Mouse (Mus musculus) embryonic facial prominence, embryonic 13.5 days (tissue): ENCODE results near the gene Yaf2. TPM values are rescaled to one million over a fixed set of nuclear protein-coding genes. Genes with fewer than 3 reads are reported as not detected.
A peak's percentile ranks its signal among the peaks of the same experiment; 100 is the strongest.
"Not testable (repeated sequence)": the region's sequence is repeated elsewhere in the genome, so short reads cannot be mapped to it uniquely, and the experiment has no call there.

Source experiments
- ATAC-seq: fragments of 200-750 bp; cut with Nextera tagmentation; 2 replicates; pipeline ENCODE4 v1.8.0; 2017; ENCODE audit warnings: low read depth; ENCODE audit not compliant: insufficient number of reproducible peaks, insufficient read depth, low FRiP score, low TSS enrichment
- H3K27ac ChIP-seq: fragments of 300-500 bp; sonication (generic); 2 replicates; pipeline ENCODE4 v1.5.1; 2015; ENCODE audit warnings: moderate library complexity, mild to moderate bottlenecking, inconsistent platforms
- H3K27me3 ChIP-seq: fragments of 300-500 bp; sonication (generic); 2 replicates; pipeline ENCODE4 v1.6.1; 2015; ENCODE audit warnings: mild to moderate bottlenecking, inconsistent platforms
- H3K36me3 ChIP-seq: fragments of 300-500 bp; sonication (generic); 2 replicates; pipeline ENCODE4 v1.6.1; 2015; ENCODE audit warnings: mild to moderate bottlenecking, inconsistent platforms
- H3K4me1 ChIP-seq: fragments of 300-500 bp; sonication (generic); 2 replicates; pipeline ENCODE4 v1.6.1; 2015; ENCODE audit warnings: inconsistent platforms
- H3K4me2 ChIP-seq: fragments of 300-500 bp; sonication (generic); 2 replicates; pipeline ENCODE4 v1.6.1; 2015; ENCODE audit warnings: moderate library complexity, mild to moderate bottlenecking, inconsistent platforms
- H3K4me3 ChIP-seq: fragments of 300-500 bp; sonication (generic); 2 replicates; pipeline ENCODE4 v1.5.1; 2015; ENCODE audit warnings: mild to moderate bottlenecking, inconsistent platforms
- H3K9ac ChIP-seq: fragments of 300-500 bp; sonication (generic); 2 replicates; pipeline ENCODE4 v1.6.1; 2015; ENCODE audit warnings: mild to moderate bottlenecking, inconsistent platforms
- H3K9me3 ChIP-seq: fragments of 300-500 bp; sonication (generic); 2 replicates; pipeline ENCODE4 v1.6.1; 2016; ENCODE audit warnings: inconsistent platforms
- WGBS: fragments of 180-500 bp; shearing (Covaris S2); methylation state at CpG from one replicate; pipeline ENCODE4 v1.1.7; 2015; ENCODE audit warnings: mixed read lengths; 5-methylcytosine and 5-hydroxymethylcytosine counted together
- polyA plus RNA-seq: library from polyadenylated mRNA; unstranded; fragments of >200 nt; fragmentation: Nextera tagmentation; extraction: Ambion mirVana; gene quantifications from 2 replicates; pipeline ENCODE4 v1.2.1, GENCODE M21; 2015

The Yaf2 gene
- 47.1 and 58.6 TPM in 2 replicates for polyA plus RNA-seq

DNA sequence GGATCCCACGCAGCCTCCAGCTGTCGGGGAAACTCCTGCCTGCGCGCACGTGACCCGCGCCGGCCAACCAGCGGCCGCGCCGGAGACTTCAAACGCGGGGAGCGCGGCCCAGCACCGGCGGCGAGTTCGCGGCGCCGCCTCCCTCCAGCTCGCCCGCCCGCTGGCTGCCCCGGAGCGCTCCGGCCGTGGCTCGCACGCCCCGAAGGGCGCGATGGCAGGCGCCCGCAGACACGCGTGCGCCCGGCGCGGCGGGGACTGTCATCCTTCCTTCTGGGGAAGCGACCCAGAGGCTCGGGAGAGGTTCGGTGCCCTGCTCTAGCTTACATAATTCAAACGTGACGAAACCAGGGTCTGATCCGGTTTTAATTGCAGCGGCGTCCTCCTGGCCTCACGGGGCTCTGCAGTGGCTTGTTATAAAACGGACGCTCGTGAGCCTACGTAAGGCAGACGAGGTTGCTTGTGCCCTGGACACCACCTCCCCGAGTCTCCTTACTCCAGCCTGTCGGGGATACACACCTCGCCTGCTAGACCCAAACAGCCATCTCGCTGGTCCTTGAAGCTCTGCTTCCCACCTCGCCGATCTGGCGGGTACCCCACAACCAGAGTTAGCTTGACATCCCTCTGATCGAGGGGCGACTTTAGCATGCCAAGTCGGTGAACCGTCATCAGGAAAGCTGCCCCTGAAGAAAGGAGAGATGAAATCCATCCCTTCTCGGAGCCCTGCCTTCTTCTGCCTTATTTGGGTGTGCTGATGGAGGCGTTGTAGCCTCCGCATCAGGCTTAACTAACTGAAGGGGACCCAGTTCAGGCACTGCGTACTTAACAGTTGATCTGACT is at the start of gene Yaf2:
Yaf2 (minus strand) TSS at position 11 of the 837 bp plus-strand sequence.
- Histone ChIP-seq H3K9me3 (no peaks in the 10 kb centered on the region), H3K9ac (peak within 1 kb of the TSS; percentile 88), H3K4me3 (peak within 1 kb of the TSS; percentile 87), H3K4me2 (peak within 1 kb of the TSS; percentile 86), H3K4me1 (peaks cover 3% of the 10 kb centered on the region; the same call in 1 of the 2 replicates), H3K36me3 (peaks cover 8% of the 10 kb centered on the region), H3K27me3 (no peaks in the 10 kb centered on the region), H3K27ac (peak within 1 kb of the TSS; percentile 84)
- under 1% methylated on average over 60 of the region's 73 CpGs for WGBS
- peak; percentile 90 for ATAC-seq

DNA sequence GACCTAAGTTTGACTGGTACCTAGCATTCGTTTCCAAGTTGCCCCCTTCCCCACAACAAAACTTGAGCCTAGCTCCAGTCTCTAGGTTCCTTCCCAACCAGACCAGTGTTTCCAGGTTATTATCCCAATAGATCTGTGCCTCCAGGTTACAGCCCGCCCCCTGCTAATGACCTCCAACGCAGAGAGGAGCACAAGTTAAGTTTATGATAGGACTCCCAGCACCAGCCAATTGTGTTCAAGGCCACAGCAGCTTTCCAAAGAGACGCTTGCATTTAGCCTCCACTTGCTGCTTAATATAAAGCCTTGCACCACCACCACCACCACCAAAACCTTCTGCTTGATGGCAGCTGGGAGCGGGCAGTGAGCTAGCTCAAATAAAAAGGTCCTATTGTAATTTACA is 44.6 kb upstream of the Yaf2 start:
- peaks cover 22% of the 10 kb centered on the region for H3K36me3 ChIP-seq
- H3K4me1 ChIP-seq = no peaks in the 10 kb centered on the region
- ATAC-seq = no peak
- H3K4me2 ChIP-seq = no peak overlapping the region
- H3K9me3 ChIP-seq = 0 out of 2 replicates have a peak, but pooled peaks cover 2% of the 10 kb centered on the region
- H3K4me3 ChIP-seq = no peak overlapping the region
- no peaks in the 10 kb centered on the region for H3K27me3 ChIP-seq
- H3K9ac ChIP-seq = no peak overlapping the region
- WGBS = 62% methylated on average over 5 of the region's 5 CpGs
- no peak overlapping the region for H3K27ac ChIP-seq

DNA sequence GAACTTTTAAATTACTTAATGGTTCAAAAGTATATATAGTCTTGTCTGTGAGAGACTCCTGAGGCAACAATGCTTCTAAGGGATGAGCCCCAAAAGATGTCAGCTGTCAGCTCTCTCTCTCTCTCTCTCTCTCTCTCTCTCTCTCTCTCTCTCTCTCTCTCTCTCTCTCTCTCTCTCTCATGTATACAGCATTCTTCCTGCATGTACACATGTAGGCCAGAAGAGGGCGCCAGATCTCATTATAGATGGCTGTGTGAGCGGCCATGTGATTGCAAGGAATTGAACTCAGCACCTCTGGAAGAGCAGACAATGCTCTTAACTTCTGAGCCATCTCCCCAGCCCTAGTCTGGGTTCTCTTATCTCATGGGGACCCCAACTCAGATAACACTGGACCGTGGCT is 42.4 kb upstream of the Yaf2 start:
- Histone ChIP-seq H3K4me2 (no peak overlapping the region), H3K36me3 (peaks cover 5% of the 10 kb centered on the region), H3K4me3 (no peak overlapping the region), H3K27me3 (no peaks in the 10 kb centered on the region), H3K4me1 (no peaks in the 10 kb centered on the region), H3K9ac (no peak overlapping the region), H3K27ac (no peak overlapping the region), H3K9me3 (0 out of 2 replicates have a peak, but pooled peaks cover 2% of the 10 kb centered on the region)
- WGBS = 76% methylated on average over 3 of the region's 3 CpGs
- ATAC-seq = no peak

DNA sequence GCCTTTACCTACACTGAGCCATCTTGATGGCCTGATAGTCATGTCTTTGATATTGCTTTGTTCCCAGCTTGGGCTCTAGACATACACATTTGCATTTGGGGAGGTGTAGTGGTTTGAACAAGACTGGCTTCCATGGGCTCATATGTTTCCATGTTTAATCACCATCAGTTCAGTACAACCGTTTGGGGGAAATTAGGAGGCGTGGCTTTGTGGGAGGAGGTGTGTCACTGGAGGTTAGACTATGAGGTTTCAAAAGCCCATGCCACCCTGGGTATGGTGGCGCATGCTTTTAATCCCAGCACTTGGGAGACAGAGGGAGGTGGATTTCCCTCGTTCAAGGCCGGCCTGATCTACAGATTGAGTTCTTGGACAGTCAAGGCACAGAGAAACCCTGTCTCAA is 39.0 kb upstream of the Yaf2 start:
- Histone ChIP-seq H3K4me1 (no peaks in the 10 kb centered on the region), H3K9ac (no peak overlapping the region), H3K36me3 (no peaks in the 10 kb centered on the region), H3K27me3 (no peaks in the 10 kb centered on the region), H3K4me3 (no peak overlapping the region), H3K27ac (no peak overlapping the region), H3K4me2 (no peak overlapping the region), H3K9me3 (no peaks in the 10 kb centered on the region)
- WGBS = 84% methylated on average over 5 of the region's 5 CpGs
- ATAC-seq = no peak

DNA sequence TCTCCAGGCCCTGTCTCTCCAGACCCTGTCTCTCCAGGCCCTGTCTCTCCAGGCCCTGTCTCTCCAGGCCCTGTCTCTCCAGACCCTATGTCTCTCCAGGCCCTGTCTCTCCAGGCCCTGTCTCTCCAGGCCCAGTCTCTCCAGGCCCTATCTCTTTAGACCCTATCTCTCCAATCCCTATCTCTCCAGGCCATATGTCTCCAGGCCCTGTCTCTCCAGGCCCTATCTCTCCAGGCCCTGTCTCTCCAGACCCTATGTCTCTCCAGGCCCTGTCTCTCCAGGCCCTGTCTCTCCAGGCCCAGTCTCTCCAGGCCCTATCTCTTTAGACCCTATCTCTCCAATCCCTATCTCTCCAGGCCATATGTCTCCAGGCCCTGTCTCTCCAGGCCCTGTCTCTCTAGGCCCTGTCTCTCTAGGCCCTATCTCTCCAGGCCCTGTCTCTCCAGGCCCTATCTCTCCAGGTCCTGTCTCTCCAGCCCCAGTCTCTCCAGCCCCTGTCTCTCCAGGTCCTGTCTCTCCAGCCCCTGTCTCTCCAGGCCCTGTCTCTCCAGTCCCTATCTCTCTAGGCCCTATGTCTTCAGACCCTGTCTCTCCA is 35.9 kb upstream of the Yaf2 start:
- not testable (repeated sequence) for H3K27me3 ChIP-seq, H3K4me3 ChIP-seq, H3K9ac ChIP-seq, H3K4me2 ChIP-seq, H3K27ac ChIP-seq, H3K4me1 ChIP-seq, H3K36me3 ChIP-seq, ATAC-seq, H3K9me3 ChIP-seq

DNA sequence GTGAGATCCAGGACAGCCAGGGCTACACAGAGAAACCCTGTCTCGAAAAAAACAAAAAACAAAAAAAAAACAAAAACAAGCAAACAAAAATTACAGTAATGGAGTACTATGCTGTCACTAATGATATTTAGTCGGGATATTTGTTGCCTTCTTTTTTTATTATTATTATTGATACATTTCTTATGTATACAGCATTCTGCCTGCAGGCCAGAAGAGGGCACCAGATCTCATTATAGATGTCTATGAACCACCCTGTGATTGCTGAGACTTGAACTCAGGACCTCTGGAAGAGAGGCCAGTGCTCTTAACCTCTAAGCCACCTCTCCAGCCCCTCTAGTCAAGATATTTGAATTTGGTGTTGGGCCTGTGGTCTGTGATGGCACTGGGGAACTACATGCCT is 35.1 kb upstream of the Yaf2 start:
- Histone ChIP-seq H3K27me3 (no peaks in the 10 kb centered on the region), H3K4me2 (no peak overlapping the region), H3K9ac (no peak overlapping the region), H3K4me1 (no peaks in the 10 kb centered on the region), H3K4me3 (no peak overlapping the region), H3K9me3 (no peaks in the 10 kb centered on the region), H3K36me3 (no peaks in the 10 kb centered on the region), H3K27ac (no peak overlapping the region)
- 82% methylated on average over 2 of the region's 2 CpGs for WGBS
- no peak for ATAC-seq

DNA sequence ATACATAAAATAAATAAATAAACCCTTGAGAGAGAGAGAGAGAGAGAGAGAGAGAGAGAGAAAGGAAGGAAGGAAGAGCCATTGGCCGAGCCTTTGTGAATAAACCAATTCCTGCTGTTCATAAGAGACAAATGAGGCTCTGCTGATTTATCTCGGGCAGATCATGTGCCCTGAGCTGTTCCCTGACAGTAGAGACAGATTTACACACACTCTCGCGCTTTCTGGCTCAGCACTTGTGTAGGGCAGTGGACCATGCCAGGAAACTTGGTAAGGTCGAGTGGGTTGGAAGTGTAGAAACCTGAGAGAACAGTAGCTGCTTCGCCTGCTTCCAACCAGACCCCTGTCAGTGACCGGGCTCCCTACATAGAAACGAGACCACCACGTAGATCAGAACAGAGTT is 31.8 kb upstream of the Yaf2 start:
- Histone ChIP-seq H3K27me3 (no peaks in the 10 kb centered on the region), H3K9me3 (no peaks in the 10 kb centered on the region), H3K9ac (no peak overlapping the region), H3K27ac (no peak overlapping the region), H3K4me3 (no peak overlapping the region), H3K4me1 (no peaks in the 10 kb centered on the region), H3K36me3 (no peaks in the 10 kb centered on the region), H3K4me2 (no peak overlapping the region)
- 66% methylated on average over 9 of the region's 9 CpGs for WGBS
- ATAC-seq = no peak

DNA sequence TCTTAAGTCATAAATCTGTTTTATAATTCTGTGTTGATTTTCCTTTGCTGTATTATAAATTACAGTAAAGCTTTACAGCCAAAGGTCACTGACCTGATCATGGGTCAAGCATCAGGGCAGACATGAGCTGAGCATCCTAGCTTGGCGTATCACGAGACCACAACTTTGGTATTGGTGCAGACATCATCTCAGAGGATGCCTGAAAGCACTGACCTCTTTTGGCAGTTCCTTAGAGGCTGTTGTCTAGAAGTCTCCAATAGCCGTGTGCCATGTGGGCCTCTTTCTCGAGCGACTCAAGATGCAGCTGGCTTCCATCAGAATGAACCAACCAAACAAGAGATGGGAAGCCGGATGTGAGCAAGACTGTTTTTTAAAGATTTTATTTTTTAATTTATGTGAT is 28.8 kb upstream of the Yaf2 start:
- no peaks in the 10 kb centered on the region for H3K27me3 ChIP-seq
- no peak for ATAC-seq
- no peak overlapping the region for H3K27ac ChIP-seq
- WGBS = 80% methylated on average over 6 of the region's 6 CpGs
- no peaks in the 10 kb centered on the region for H3K36me3 ChIP-seq
- H3K4me2 ChIP-seq = no peak overlapping the region
- H3K9me3 ChIP-seq = no peaks in the 10 kb centered on the region
- no peaks in the 10 kb centered on the region for H3K4me1 ChIP-seq
- H3K4me3 ChIP-seq = no peak overlapping the region
- H3K9ac ChIP-seq = no peak overlapping the region

DNA sequence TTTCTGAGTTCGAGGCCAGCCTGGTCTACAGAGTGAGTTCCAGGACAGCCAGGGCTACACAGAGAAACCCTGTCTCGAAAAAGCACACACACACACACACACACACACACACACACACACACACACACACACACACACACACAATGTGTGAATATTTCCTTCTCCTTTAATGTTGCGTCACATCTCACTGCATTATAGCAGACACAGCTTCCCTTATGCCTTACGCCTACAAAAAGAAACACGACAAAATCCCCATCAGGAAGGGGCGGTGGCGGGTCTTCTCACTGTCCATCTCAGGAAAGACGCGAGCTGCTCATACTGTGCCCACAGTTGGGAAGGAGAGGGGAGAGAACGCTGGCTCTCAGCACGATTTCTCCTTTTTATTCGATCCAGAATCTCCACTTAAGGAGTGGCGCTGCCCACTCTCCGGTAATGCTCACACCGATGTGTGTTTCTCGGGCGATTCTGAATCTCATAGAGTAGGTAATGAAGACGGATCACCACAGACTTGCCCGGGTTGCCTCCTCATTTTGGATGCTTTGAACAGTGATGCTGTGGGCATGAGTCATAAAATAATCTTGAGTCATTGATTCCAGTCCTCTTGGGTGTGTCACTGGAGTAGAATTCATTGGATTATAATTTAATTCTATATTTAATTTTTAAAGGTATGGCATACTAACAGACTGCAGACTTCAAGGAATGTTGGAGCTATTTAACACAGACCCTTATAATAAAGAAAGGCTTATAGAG is 21.8 kb upstream of the Yaf2 start:
- ATAC-seq = no peak
- Histone ChIP-seq H3K36me3 (no peaks in the 10 kb centered on the region), H3K27me3 (no peaks in the 10 kb centered on the region), H3K9ac (no peak overlapping the region), H3K4me2 (no peak overlapping the region), H3K27ac (no peak overlapping the region), H3K4me3 (no peak overlapping the region), H3K9me3 (no peaks in the 10 kb centered on the region), H3K4me1 (no peaks in the 10 kb centered on the region)
- WGBS = 90% methylated on average over 19 of the region's 19 CpGs

DNA sequence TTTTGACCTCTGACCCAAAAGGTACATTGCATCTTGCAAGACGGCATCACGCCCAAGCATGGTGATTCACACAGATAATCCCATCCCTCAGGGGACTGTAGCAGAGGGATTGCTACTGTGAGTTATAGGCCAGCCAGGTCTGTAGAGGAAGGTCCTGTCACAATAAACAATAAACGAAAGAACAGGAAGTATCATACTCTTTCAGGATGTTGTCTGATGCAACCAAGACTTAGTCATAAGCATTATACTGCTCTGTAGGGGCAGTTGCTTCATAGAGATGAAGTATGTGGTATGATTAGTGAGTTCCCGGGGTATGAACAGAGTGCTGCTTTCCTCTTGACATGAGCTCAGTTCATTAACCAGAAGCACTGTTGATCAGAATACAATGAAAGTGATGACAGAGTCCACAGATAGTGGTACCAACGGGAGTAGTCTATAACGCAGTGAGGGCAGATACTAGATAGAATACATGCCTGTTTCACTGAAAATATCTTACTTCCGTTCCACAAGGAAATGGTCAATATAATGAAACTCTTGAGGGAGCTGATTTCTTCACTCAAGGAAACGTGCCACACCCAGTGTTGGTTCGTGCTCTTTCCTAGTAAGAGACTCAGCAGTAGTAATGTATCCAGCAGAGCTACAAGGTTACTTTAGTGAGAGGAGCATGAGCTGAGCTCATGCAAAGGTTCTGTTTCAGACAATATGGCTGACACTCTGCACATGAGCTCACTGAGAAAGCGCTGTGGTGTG is 4.1 kb upstream of the Yaf2 start:
- H3K4me3 ChIP-seq = no peak overlapping the region
- no peak overlapping the region for H3K9ac ChIP-seq
- no peaks in the 10 kb centered on the region for H3K27me3 ChIP-seq
- H3K9me3 ChIP-seq = no peaks in the 10 kb centered on the region
- H3K4me1 ChIP-seq = no peaks in the 10 kb centered on the region; the same call in 1 of the 2 replicates
- H3K4me2 ChIP-seq = no peak overlapping the region
- no peaks in the 10 kb centered on the region for H3K36me3 ChIP-seq
- no peak for ATAC-seq
- WGBS = 85% methylated on average over 10 of the region's 10 CpGs
- no peak overlapping the region for H3K27ac ChIP-seq

DNA sequence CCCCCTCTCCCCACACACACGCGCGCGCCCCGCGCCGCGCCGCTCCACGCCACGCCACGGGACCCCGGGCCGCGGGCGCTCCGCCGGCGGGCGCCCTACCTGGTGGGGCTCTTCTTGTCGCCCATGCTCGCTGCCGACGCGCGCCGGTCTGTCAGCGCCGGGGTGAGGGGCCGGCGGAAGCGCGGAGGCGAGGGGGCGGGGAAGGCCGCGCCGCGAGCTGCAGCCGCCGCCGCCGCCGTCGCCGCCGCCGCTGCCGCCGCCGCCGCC is 144 bp downstream of the Yaf2 start:
- Histone ChIP-seq H3K36me3 (peaks cover 8% of the 10 kb centered on the region), H3K9ac (peak overlapping the region; percentile 88), H3K4me2 (peak overlapping the region; percentile 86), H3K4me3 (peak overlapping the region; percentile 87), H3K9me3 (no peaks in the 10 kb centered on the region), H3K27me3 (no peaks in the 10 kb centered on the region), H3K4me1 (peaks cover 3% of the 10 kb centered on the region; the same call in 1 of the 2 replicates), H3K27ac (peak overlapping the region; percentile 84)
- no peak for ATAC-seq
- under 1% methylated on average over 37 of the region's 52 CpGs for WGBS
